Mouse (Mus musculus) MEL (cell line): ENCODE measurements at regions not wholly inside any gene's neighbourhood (a gene's known extent, or its start where the extent isn't known, plus 50 kb on each side); places are given as distances from the start of the nearest gene placed in this dataset.

ENCODE experiments used
- CTCF ChIP-seq, 3 experiments: IDR thresholded peaks in 2 of 3; conservative IDR thresholded peaks in 1 of 3; 2 replicates each; pipeline ENCODE4 v1.5.1; 2011 to 2012; ENCODE audit warnings: low read length in 3 of 3, low read depth in 2 of 3, mild to moderate bottlenecking in 2 of 3, improper control_type of control experiment in 1 of 3, inconsistent platforms in 1 of 3, mixed read lengths in 1 of 3, moderate library complexity in 1 of 3; ENCODE audit not compliant: control insufficient read depth in 1 of 3, insufficient read depth in 1 of 3, poor library complexity in 1 of 3, severe bottlenecking in 1 of 3
- EP300 ChIP-seq, 2 experiments: IDR thresholded peaks; 2 replicates each; pipeline ENCODE4 v1.6.1; 2011; ENCODE audit warnings: improper control_type of control experiment in 2 of 2, low read length in 2 of 2, low read depth in 1 of 2, mild to moderate bottlenecking in 1 of 2
- MAFK ChIP-seq: IDR thresholded peaks from 2 replicates; pipeline ENCODE4 v1.6.1; 2011; ENCODE audit warnings: low read depth, mild to moderate bottlenecking, low read length, improper control_type of control experiment, borderline replicate concordance
- NELFE ChIP-seq: IDR thresholded peaks from 2 replicates; pipeline ENCODE4 v1.6.1; 2011; ENCODE audit warnings: low read depth, low read length, improper control_type of control experiment
- POLR2A ChIP-seq, 2 experiments: IDR thresholded peaks; 2 replicates each; pipeline ENCODE4 v1.6.1; 2011 to 2012; ENCODE audit warnings: low read length in 2 of 2, mild to moderate bottlenecking in 2 of 2, control low read depth in 1 of 2, improper control_type of control experiment in 1 of 2, low read depth in 1 of 2, moderate library complexity in 1 of 2; ENCODE audit not compliant: control insufficient read depth in 1 of 2, insufficient read depth in 1 of 2, poor library complexity in 1 of 2
- POLR2AphosphoS5 ChIP-seq: IDR thresholded peaks from 2 replicates; pipeline ENCODE4 v1.6.1; 2012; ENCODE audit warnings: low read depth, borderline replicate concordance, mild to moderate bottlenecking, inconsistent platforms, low read length, moderate library complexity, mixed read lengths
- SIN3A ChIP-seq: IDR thresholded peaks from 2 replicates; pipeline ENCODE4 v1.6.1; 2012; ENCODE audit warnings: low read length, improper control_type of control experiment, inconsistent platforms
- TBP ChIP-seq: IDR thresholded peaks from 2 replicates; pipeline ENCODE4 v1.8.0; 2011; ENCODE audit warnings: low read depth, low read length, improper control_type of control experiment
- USF1 ChIP-seq: IDR thresholded peaks from 2 replicates; pipeline ENCODE4 v1.6.1; 2014; ENCODE audit warnings: low read depth, mild to moderate bottlenecking, inconsistent platforms, low read length, improper control_type of control experiment, moderate library complexity
- ZKSCAN1 ChIP-seq: IDR thresholded peaks from 2 replicates; pipeline ENCODE4 v1.6.1; 2012; ENCODE audit warnings: low read depth, mild to moderate bottlenecking, inconsistent platforms, low read length, improper control_type of control experiment, moderate library complexity
- ZNF384 ChIP-seq: IDR thresholded peaks from 2 replicates; pipeline ENCODE4 v1.6.1; 2012; ENCODE audit warnings: low read depth, mild to moderate bottlenecking, inconsistent platforms, low read length, improper control_type of control experiment

DNA sequence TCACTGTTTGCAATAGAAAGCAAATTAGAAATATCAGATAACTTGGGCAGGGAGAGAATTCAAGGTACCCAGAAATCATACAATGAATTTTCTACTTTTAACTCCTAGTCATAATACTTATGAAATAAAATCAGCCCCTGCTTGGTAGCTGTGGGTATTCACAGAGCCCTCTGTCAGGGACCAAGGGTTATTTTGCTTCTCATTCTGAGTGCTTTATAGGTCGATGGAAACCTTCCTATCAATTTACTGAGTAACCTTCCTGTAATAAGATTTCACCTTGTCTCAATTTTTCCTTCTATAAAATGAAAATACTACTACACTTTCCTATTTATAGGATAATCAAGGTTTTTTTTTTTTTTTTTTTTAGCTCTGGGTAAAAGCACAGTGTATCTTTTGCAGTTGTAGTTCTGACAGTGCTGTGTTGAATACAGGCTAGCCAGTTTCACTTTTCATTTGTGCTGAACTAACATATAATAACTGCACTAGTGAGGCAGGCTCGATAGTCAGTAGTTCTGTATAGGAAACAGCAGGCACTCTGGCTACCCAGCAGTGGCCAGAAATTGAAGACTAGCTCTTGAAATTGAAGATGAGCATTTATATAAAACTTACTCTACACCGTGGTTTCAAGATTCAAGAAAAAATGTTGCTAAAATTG lies 94.4 kb upstream of the Mdfic start:
- no peak for TF ChIP-seq USF1
- no peak for TF ChIP-seq MAFK
- no peak for TF ChIP-seq NELFE
- no peak for TF ChIP-seq POLR2A (IDR thresholded peaks at IDR 0.05; ENCODE audit: control insufficient read depth in 1 of 2, insufficient read depth in 1 of 2, low read depth in 1 of 2, low read length in 2 of 2, poor library complexity in 1 of 2)
- no peak for TF ChIP-seq TBP
- no peak for TF ChIP-seq CTCF (IDR thresholded peaks at IDR 0.05 in 2 of 3, conservative IDR thresholded peaks at IDR 0.05 in 1 of 3; ENCODE audit: control insufficient read depth in 1 of 3, insufficient read depth in 1 of 3, low read depth in 2 of 3, low read length in 3 of 3, poor library complexity in 1 of 3, severe bottlenecking in 1 of 3)
- no peak for TF ChIP-seq EP300 (IDR thresholded peaks at IDR 0.05; ENCODE audit: low read depth in 1 of 2, low read length in 2 of 2)
- no peak for TF ChIP-seq ZKSCAN1
- TF ChIP-seq SIN3A = no peak
- no peak for TF ChIP-seq POLR2AphosphoS5
- no peak for TF ChIP-seq ZNF384
